Mouse (Mus musculus) forebrain, embryonic 12.5 days (tissue): Measurements from ENCODE around the gene Lypla2. TPM values are rescaled to one million over a fixed set of nuclear protein-coding genes. Genes with fewer than 3 reads are reported as not detected.

Experiments used
- ATAC-seq: fragments of 200-750 bp; cut with Nextera tagmentation; 2 replicates; pipeline ENCODE4 v1.8.0; 2017; ENCODE audit warnings: moderate TSS enrichment; ENCODE audit not compliant: low FRiP score
- H3K27ac ChIP-seq: fragments of 300-500 bp; sonication (generic); 2 replicates; pipeline ENCODE4 v1.5.1; 2016; ENCODE audit warnings: mild to moderate bottlenecking
- H3K27me3 ChIP-seq: fragments of 300-500 bp; sonication (generic); 2 replicates; pipeline ENCODE4 v1.6.1; 2016; ENCODE audit warnings: mild to moderate bottlenecking
- H3K36me3 ChIP-seq: fragments of 300-500 bp; sonication (generic); replicated peaks from 2 replicates; pipeline ENCODE4 v1.6.1; 2016; ENCODE audit warnings: mild to moderate bottlenecking
- H3K4me1 ChIP-seq: fragments of 300-500 bp; sonication (generic); 2 replicates; pipeline ENCODE4 v1.6.1; 2016
- H3K4me2 ChIP-seq: fragments of 300-500 bp; sonication (generic); 2 replicates; pipeline ENCODE4 v1.6.1; 2016; ENCODE audit warnings: mild to moderate bottlenecking, moderate library complexity
- H3K4me3 ChIP-seq: fragments of 300-500 bp; sonication (generic); replicated peaks from 2 replicates; pipeline ENCODE4 v1.5.1; 2016; ENCODE audit warnings: mild to moderate bottlenecking
- H3K9ac ChIP-seq: fragments of 300-500 bp; sonication (generic); 2 replicates; pipeline ENCODE4 v1.6.1; 2016; ENCODE audit warnings: mild to moderate bottlenecking
- H3K9me3 ChIP-seq: fragments of 300-500 bp; sonication (generic); 2 replicates; pipeline ENCODE4 v1.6.1; 2016
- WGBS: fragments of 180-500 bp; shearing (Covaris S2); methylation state at CpG from one replicate; pipeline ENCODE4 v1.1.7; 2016; 5-methylcytosine and 5-hydroxymethylcytosine counted together
- polyA plus RNA-seq: library from polyadenylated mRNA; unstranded; fragments of >200 nt; fragmentation: Nextera tagmentation; extraction: Ambion mirVana; gene quantifications from 2 replicates; pipeline ENCODE4 v1.2.1, GENCODE M21; 2016

Lypla2 gene
- polyA plus RNA-seq, 1 experiment from 2014 or later = 153 TPM

GRCm38 (mm10) chr4:135924418-135924817, 48.0 kb downstream of the Lypla2 start:
- no peaks in the 10 kb centered on the region for H3K9me3 ChIP-seq
- 95% methylated on average over 2 of the region's 2 CpGs for WGBS
- H3K9ac ChIP-seq = no peak overlapping the region
- H3K36me3 ChIP-seq = peaks cover 18% of the 10 kb centered on the region
- H3K27ac ChIP-seq = no peak overlapping the region
- peaks cover 15% of the 10 kb centered on the region for H3K4me1 ChIP-seq
- H3K4me3 ChIP-seq = no peak overlapping the region
- H3K27me3 ChIP-seq = no peaks in the 10 kb centered on the region
- H3K4me2 ChIP-seq = no peak overlapping the region
- no peak for ATAC-seq

GRCm38 (mm10) chr4:135922190-135922589, 50.2 kb downstream of the Lypla2 start:
- no peak for ATAC-seq
- H3K4me3 ChIP-seq = no peak overlapping the region

DNA sequence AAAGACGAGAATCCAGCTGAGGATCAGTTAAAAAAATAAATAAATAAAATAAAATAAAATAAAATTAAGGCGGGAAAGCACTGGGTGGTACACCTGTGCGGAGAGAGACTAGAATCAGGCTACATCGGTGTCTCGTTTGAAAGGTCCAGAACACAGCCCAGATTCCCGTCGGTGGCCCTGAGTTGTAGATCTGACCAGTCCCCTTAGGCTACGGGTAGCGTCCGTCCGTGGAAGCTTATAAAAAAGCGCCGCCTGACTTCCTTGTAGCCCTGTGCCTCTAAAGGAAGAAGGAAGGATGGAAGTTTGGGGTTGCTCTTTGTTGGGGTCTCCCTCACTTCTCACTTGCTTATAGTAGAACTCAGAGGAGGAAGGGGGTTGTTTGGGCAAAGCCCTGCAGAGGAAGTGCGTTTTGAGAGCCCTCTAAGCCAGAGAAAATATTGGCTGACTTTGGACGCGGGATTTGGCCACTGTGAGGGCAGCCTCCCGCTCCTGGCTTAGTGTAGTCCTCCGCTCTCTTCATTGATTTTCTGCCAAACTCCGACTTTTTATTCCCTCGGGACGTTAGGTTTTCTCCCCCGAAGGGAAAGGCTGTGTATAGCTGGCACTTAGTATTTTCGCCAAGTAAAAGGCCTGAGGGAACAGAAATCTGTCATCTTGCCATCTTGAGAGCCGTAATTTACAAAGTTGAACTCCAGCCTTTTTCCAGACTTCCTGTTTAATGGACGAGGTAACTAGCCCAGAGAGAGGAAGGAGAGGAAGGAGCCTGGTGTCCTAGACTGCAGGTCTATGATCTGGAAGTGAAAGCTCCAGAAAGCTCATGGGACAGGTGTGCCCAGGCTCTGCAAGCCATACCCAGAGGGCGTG, 50.9 kb downstream of the Lypla2 start:
- peak overlapping the region; percentile 76; the same call in 1 of the 2 replicates for H3K27ac ChIP-seq

More at GRCm38 (mm10) chr4:135922190-135922589, 50.2 kb downstream of the Lypla2 start:
- WGBS = 86% methylated on average over 1 of the region's 1 CpGs
- H3K4me1 ChIP-seq = peaks cover 15% of the 10 kb centered on the region
- H3K9me3 ChIP-seq = no peaks in the 10 kb centered on the region
- H3K9ac ChIP-seq = no peak overlapping the region
- H3K36me3 ChIP-seq = peaks cover 18% of the 10 kb centered on the region
- H3K4me2 ChIP-seq = peak overlapping the region; percentile 78; the same call in 1 of the 2 replicates
- H3K27me3 ChIP-seq = no peaks in the 10 kb centered on the region
- no peak overlapping the region for H3K27ac ChIP-seq

DNA sequence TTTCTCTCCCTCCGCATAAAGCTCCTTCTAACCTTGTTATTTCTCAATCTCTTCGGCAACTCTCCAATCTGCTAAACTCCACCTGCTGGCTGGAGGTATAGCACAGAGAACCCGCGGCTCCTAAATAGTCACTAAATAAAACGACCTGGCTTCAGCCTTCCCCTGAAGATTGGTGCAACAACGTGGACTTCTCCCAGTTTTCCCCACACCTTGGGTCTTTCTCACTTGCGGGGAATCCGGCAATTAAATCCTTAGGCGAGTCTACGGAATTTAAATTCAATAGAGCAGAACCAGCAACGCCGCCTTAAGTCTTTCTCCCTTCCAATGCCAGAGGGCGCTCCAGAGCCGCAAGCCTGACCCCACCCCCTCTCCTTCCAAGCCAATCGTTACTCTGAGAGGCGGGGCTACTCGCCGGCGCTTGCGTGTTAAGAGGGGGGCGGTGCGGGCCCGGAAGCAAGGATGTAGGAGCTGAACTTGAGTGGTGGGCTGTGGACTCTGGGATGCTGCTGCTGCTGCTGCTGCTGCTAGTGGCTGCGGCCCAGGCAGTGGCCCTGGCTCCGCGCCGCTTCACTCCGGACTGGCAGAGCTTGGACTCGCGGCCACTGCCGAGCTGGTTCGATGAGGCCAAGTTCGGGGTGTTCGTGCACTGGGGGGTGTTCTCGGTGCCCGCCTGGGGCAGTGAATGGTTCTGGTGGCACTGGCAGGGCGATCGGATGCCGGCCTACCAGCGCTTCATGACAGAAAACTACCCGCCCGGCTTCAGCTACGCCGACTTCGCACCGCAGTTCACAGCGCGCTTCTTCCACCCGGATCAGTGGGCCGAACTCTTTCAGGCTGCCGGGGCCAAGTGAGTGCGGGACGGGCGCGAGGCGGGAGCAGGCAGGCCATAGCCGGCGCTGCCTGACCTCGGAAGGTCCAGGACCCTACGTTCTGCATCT, 51.9 kb downstream of the Lypla2 start, which contains the start of gene Fuca1:
TSS of gene Fuca1 (plus strand) at position 432 of the 938 bp plus-strand sequence.
- peak within 1 kb of the TSS; percentile 77 for H3K9ac ChIP-seq
- peak within 1 kb of the TSS; percentile 67 for H3K4me3 ChIP-seq
- peaks cover 13% of the 10 kb centered on the region for H3K36me3 ChIP-seq
- H3K4me1 ChIP-seq = peaks cover 15% of the 10 kb centered on the region
- H3K4me2 ChIP-seq = peak within 1 kb of the TSS; percentile 78
- 2% methylated on average over 60 of the region's 60 CpGs for WGBS
- no peaks in the 10 kb centered on the region for H3K27me3 ChIP-seq
- H3K27ac ChIP-seq = peak within 1 kb of the TSS; percentile 76; the same call in 1 of the 2 replicates
- H3K9me3 ChIP-seq = no peaks in the 10 kb centered on the region
- ATAC-seq = peak; percentile 97

More for the DNA sequence above, 50.9 kb downstream of the Lypla2 start:
- no peaks in the 10 kb centered on the region for H3K9me3 ChIP-seq
- peak overlapping the region; percentile 67 for H3K4me3 ChIP-seq
- peaks cover 15% of the 10 kb centered on the region for H3K4me1 ChIP-seq
- H3K27me3 ChIP-seq = no peaks in the 10 kb centered on the region
- peak overlapping the region; percentile 77 for H3K9ac ChIP-seq
- 0 out of 2 replicates have a peak, but pooled peaks have one; percentile 21 for ATAC-seq
- H3K4me2 ChIP-seq = peak overlapping the region; percentile 78
- WGBS = 11% methylated on average over 26 of the region's 26 CpGs
- peaks cover 18% of the 10 kb centered on the region for H3K36me3 ChIP-seq

- no peak for ATAC-seq
- no peak overlapping the region for H3K4me2 ChIP-seq
Measured at GRCm38 (mm10) chr4:135919280-135919639, 53.2 kb downstream of the Lypla2 start.

GRCm38 (mm10) chr4:135918635-135919279, 53.7 kb downstream of the Lypla2 start:
- 91% methylated on average over 13 of the region's 13 CpGs for WGBS
- H3K36me3 ChIP-seq = 0 out of 2 replicates have a peak, but pooled peaks cover 9% of the 10 kb centered on the region
- H3K4me2 ChIP-seq = no peak overlapping the region
- no peak overlapping the region for H3K4me3 ChIP-seq
- H3K9me3 ChIP-seq = no peaks in the 10 kb centered on the region
- H3K9ac ChIP-seq = no peak overlapping the region
- ATAC-seq = no peak
- peaks cover 15% of the 10 kb centered on the region for H3K4me1 ChIP-seq
- H3K27ac ChIP-seq = no peak overlapping the region
- no peaks in the 10 kb centered on the region for H3K27me3 ChIP-seq

More at GRCm38 (mm10) chr4:135919280-135919639, 53.2 kb downstream of the Lypla2 start:
- H3K9ac ChIP-seq = no peak overlapping the region
- H3K27me3 ChIP-seq = no peaks in the 10 kb centered on the region
- no peaks in the 10 kb centered on the region for H3K9me3 ChIP-seq
- 0 out of 2 replicates have a peak, but pooled peaks cover 9% of the 10 kb centered on the region for H3K36me3 ChIP-seq
- peaks cover 15% of the 10 kb centered on the region for H3K4me1 ChIP-seq
- H3K27ac ChIP-seq = no peak overlapping the region
- no peak overlapping the region for H3K4me3 ChIP-seq
- WGBS = 95% methylated on average over 3 of the region's 3 CpGs

Other genes with a start within 250 kb of the Lypla2 start
- not detected in 2 replicates for gene Il22ra1, start 244.5 kb downstream of the Lypla2 start, polyA plus RNA-seq
- gene Myom3, start 212.9 kb downstream of the Lypla2 start, polyA plus RNA-seq = 0.10 and 0.15 TPM in 2 replicates
- 411 and 417 TPM in 2 replicates for gene Srsf10, start 116.9 kb downstream of the Lypla2 start, polyA plus RNA-seq
- gene Pnrc2, start 98.8 kb downstream of the Lypla2 start, polyA plus RNA-seq = 196 and 199 TPM in 2 replicates
- gene Cnr2, start 77.2 kb downstream of the Lypla2 start, polyA plus RNA-seq = 0.32 and 0.36 TPM in 2 replicates
- gene Fuca1, start 51.9 kb downstream of the Lypla2 start, polyA plus RNA-seq = 38.1 and 45.0 TPM in 2 replicates
- gene Hmgcl, start 26.2 kb downstream of the Lypla2 start, polyA plus RNA-seq = 52.3 and 55.8 TPM in 2 replicates
- gene Gale, start 8.9 kb downstream of the Lypla2 start, polyA plus RNA-seq = 28.3 and 30.9 TPM in 2 replicates
- 60.2 and 64.6 TPM in 2 replicates for gene Pithd1, start 14.6 kb upstream of the Lypla2 start, polyA plus RNA-seq
- gene Eloa, start 49.1 kb upstream of the Lypla2 start, polyA plus RNA-seq = 34.2 and 37.6 TPM in 2 replicates
- gene Rpl11, start 80.8 kb upstream of the Lypla2 start, polyA plus RNA-seq = 315 and 333 TPM in 2 replicates
- gene Id3, start 170.9 kb upstream of the Lypla2 start, polyA plus RNA-seq = 173 and 228 TPM in 2 replicates
- gene E2f2, start 199.8 kb upstream of the Lypla2 start, polyA plus RNA-seq = 13.4 and 14.6 TPM in 2 replicates
- gene Asap3, start 233.7 kb upstream of the Lypla2 start, polyA plus RNA-seq = 5.9 and 6.4 TPM in 2 replicates